Mouse (Mus musculus) limb, embryonic 14.5 days (tissue): ENCODE measurements around the gene Galns. TPM values are rescaled to one million over a fixed set of nuclear protein-coding genes. Genes with fewer than 3 reads are reported as not detected.
A peak's percentile ranks its signal among the peaks of the same experiment; 100 is the strongest.

Experiments
- ATAC-seq: fragments of 200-750 bp; cut with Nextera tagmentation; 2 replicates; pipeline ENCODE4 v1.8.0; 2017; ENCODE audit warnings: low read depth, moderate number of reproducible peaks, moderate TSS enrichment; ENCODE audit not compliant: low FRiP score
- DNase-seq: peaks from one replicate; pipeline ENCODE4 v3.0.0-alpha.2; 2015; ENCODE audit warnings: low spot score
- H3K27ac ChIP-seq: fragments of 300-500 bp; sonication (generic); replicated peaks from 2 replicates; pipeline ENCODE4 v1.5.1; 2014; ENCODE audit warnings: low read depth, mild to moderate bottlenecking, low read length, moderate library complexity, mixed read lengths
- H3K27me3 ChIP-seq: fragments of 300-500 bp; sonication (generic); 2 replicates; pipeline ENCODE4 v1.6.1; 2014; ENCODE audit warnings: low read length, mixed read lengths; ENCODE audit not compliant: control insufficient read depth, insufficient read depth
- H3K36me3 ChIP-seq: fragments of 300-500 bp; sonication (generic); 2 replicates; pipeline ENCODE4 v1.6.1; 2014; ENCODE audit warnings: mild to moderate bottlenecking, low read length, moderate library complexity, mixed read lengths; ENCODE audit not compliant: control insufficient read depth, insufficient read depth
- H3K4me1 ChIP-seq: fragments of 300-500 bp; sonication (generic); 2 replicates; pipeline ENCODE4 v1.6.1; 2014; ENCODE audit warnings: antibody characterized with exemption, low read length, mixed read lengths; ENCODE audit not compliant: control insufficient read depth, insufficient read depth
- H3K4me2 ChIP-seq: fragments of 300-500 bp; sonication (generic); replicated peaks from 2 replicates; pipeline ENCODE4 v1.6.1; 2014; ENCODE audit warnings: low read depth, mild to moderate bottlenecking, low read length, moderate library complexity; ENCODE audit not compliant: severe bottlenecking
- H3K4me3 ChIP-seq: fragments of 300-500 bp; sonication (generic); replicated peaks from 2 replicates; pipeline ENCODE4 v1.5.1; 2014; ENCODE audit warnings: low read length
- H3K9ac ChIP-seq: fragments of 300-500 bp; sonication (generic); 2 replicates; pipeline ENCODE4 v1.6.1; 2014; ENCODE audit warnings: mild to moderate bottlenecking, low read depth, low read length, moderate library complexity; ENCODE audit not compliant: severe bottlenecking
- H3K9me3 ChIP-seq: fragments of 300-500 bp; sonication (generic); 2 replicates; pipeline ENCODE4 v1.6.1; 2016; ENCODE audit warnings: low read length; ENCODE audit not compliant: control insufficient read depth
- POLR2A ChIP-seq: fragments of 200-500 bp; IDR thresholded peaks from 2 replicates; pipeline ENCODE4 v1.8.0; 2012; ENCODE audit warnings: inconsistent platforms, mild to moderate bottlenecking, moderate library complexity, borderline replicate concordance; ENCODE audit not compliant: insufficient read depth, insufficient read length; ENCODE audit errors: extremely low read depth
- WGBS: fragments of 180-500 bp; shearing (Covaris S2); extraction: QIAGEN DNeasy Blood & Tissue Kit; methylation state at CpG from one replicate; pipeline ENCODE4 v1.1.7; 2014; 5-methylcytosine and 5-hydroxymethylcytosine counted together
- polyA plus RNA-seq, 2 experiments: library from polyadenylated mRNA; depleted of rRNA in 1 of 2; stranded (reverse) in 1 of 2; unstranded in 1 of 2; fragments of >200 nt; fragmentation: Nextera tagmentation in 1 of 2; extraction: Ambion mirVana in 1 of 2; gene quantifications; 2 replicates each; pipeline versions ENCODE4 v1.2.1 to v1.2.3; 2012 to 2014

Galns gene
- polyA plus RNA-seq, 2 experiments: 12.7 to 14.7 TPM

- Histone ChIP-seq H3K9me3 (no peaks in the 10 kb centered on the region), H3K27ac (no peak overlapping the region), H3K4me3 (no peak overlapping the region), H3K9ac (no peak overlapping the region), H3K36me3 (peaks cover 62% of the 10 kb centered on the region), H3K4me1 (peaks cover 32% of the 10 kb centered on the region), H3K4me2 (no peak overlapping the region), H3K27me3 (no peaks in the 10 kb centered on the region)
- no peak for TF ChIP-seq POLR2A
- no peak for DNase-seq
- no peak for ATAC-seq
- WGBS: 89% methylated on average over 11 of the region's 11 CpGs
These were observed 40.1 kb downstream of the Galns start for GRCm38 (mm10) chr8:122571153-122571552.

DNA sequence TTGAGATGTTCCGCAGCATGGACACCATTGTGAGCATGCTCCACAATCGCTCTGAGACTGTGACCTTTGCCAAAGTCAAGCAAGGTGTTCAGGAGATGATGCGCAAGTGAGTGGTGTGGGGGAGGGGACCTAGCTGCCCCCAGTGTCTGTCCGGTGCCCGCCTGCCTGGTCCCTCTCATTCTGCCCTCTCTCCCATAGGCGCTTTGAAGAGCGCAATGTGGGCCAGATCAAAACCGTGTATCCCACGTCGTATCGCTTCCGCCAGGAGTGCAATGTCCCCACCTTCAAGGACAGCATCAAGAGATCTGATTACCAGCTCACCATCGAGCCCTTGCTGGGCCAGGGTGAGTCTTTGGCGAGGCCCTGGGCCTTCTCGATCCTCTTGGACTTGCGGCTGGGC lies 41.3 kb downstream of the Galns start:
- H3K36me3 ChIP-seq: peaks cover 59% of the 10 kb centered on the region
- no peaks in the 10 kb centered on the region for H3K27me3 ChIP-seq
- no peak overlapping the region for H3K27ac ChIP-seq
- 92% methylated on average over 16 of the region's 16 CpGs for WGBS
- H3K4me1 ChIP-seq: peaks cover 20% of the 10 kb centered on the region
- no peak overlapping the region for H3K9ac ChIP-seq
- no peak overlapping the region for H3K4me2 ChIP-seq
- DNase-seq (no peak), ATAC-seq (no peak)
- no peaks in the 10 kb centered on the region for H3K9me3 ChIP-seq
- no peak for TF ChIP-seq POLR2A
- H3K4me3 ChIP-seq: peak overlapping the region; percentile 93; the same call in 1 of the 2 replicates

- Histone ChIP-seq H3K27ac (0 out of 2 replicates have a peak overlapping the region, but pooled peaks have one; percentile 8), H3K4me1 (peaks cover 19% of the 10 kb centered on the region), H3K27me3 (no peaks in the 10 kb centered on the region), H3K36me3 (peaks cover 54% of the 10 kb centered on the region), H3K9ac (peak overlapping the region; percentile 94), H3K9me3 (no peaks in the 10 kb centered on the region), H3K4me2 (peak overlapping the region; percentile 84), H3K4me3 (peak overlapping the region; percentile 93)
- WGBS: 72% methylated on average over 9 of the region's 9 CpGs
- ATAC-seq (no peak), DNase-seq (no peak)
- no peak for TF ChIP-seq POLR2A
These were observed 41.9 kb downstream of the Galns start for GRCm38 (mm10) chr8:122569329-122569728.

GRCm38 (mm10) chr8:122568881-122569309 lies 42.4 kb downstream of the Galns start:
- H3K27ac ChIP-seq: 0 out of 2 replicates have a peak overlapping the region, but pooled peaks have one; percentile 8
- WGBS: 12% methylated on average over 10 of the region's 10 CpGs
- H3K27me3 ChIP-seq: no peaks in the 10 kb centered on the region
- H3K4me2 ChIP-seq: peak overlapping the region; percentile 84
- no peak for ATAC-seq
- no peaks in the 10 kb centered on the region for H3K9me3 ChIP-seq
- H3K9ac ChIP-seq: peak overlapping the region; percentile 94
- H3K36me3 ChIP-seq: peaks cover 50% of the 10 kb centered on the region
- DNase-seq: no peak
- TF ChIP-seq POLR2A: no peak
- H3K4me3 ChIP-seq: peak overlapping the region; percentile 93
- peaks cover 19% of the 10 kb centered on the region for H3K4me1 ChIP-seq

DNA sequence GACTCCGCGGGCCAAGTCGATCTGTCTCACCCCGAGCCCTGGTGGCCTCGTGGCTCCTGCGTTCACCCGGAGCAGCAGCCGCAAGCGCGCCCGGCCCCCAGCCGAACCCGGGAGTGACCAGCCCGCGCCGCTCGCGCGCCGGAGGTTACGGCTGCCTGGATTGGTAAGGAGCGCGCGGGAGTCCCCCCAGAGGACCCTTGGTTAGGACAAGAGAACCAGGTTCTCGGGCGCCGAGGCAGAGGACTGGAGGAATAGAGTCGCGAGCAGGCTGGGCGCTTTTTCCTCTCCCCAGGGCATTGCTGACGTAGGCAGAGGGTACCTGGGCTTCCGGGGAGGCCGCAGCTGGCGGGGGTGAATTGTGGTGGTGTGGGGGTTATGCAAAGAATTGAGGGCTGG lies 43.2 kb downstream of the Galns start:
- Histone ChIP-seq H3K27me3 (no peaks in the 10 kb centered on the region), H3K4me1 (peaks cover 19% of the 10 kb centered on the region), H3K9ac (peak overlapping the region; percentile 94), H3K4me2 (peak overlapping the region; percentile 84), H3K9me3 (no peaks in the 10 kb centered on the region), H3K27ac (peak overlapping the region; percentile 85), H3K4me3 (peak overlapping the region; percentile 93), H3K36me3 (peaks cover 42% of the 10 kb centered on the region)
- DNase-seq (no peak), ATAC-seq (peak; percentile 13)
- TF ChIP-seq POLR2A: no peak
- 0% methylated on average over 34 of the region's 34 CpGs for WGBS
